Mouse (Mus musculus): ENCODE data around the gene Hpca.

DNA sequence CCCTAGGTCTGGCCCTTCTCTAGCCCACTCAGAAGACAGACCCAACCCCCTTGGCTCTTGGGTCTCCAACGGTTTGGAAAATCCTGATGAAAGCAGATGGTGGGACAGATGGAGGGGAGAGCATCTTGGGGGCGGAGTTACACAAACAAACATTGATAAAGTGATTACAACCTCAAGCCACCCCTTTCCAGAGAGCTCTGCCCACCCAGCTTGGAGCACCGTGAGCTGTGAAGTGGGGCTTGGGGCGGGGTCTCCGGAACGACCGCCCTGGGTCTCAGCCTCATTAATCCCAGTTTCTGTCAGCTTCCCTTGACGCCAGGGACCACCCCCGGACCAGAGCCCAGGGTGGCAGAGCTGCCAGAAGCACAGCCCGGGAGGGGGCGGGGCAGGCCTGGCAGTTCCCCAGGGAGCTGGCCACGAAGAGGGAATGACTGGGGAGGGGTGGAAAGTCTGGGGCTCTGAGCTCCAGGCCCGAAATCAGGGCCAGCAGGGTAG is 2.9 kb upstream of the Hpca start:
- TF ChIP-seq CTCF (IDR thresholded peaks at IDR 0.05) (no peak), EP300 (IDR thresholded peaks at IDR 0.05) (no peak)
